28 mouse cellular contexts compared by ENCODE assay signal in genomic region chr4:154698021-154698590, GRCm38 (mm10). TPM values are rescaled to one million over a fixed set of nuclear protein-coding genes. Genes with fewer than 3 reads are reported as not detected.
DNase-seq lines count a peak whose midpoint lies in the region; ATAC-seq lines count a peak whose summit lies in the region.
"Had no signal": no experiment of that assay in that cellular context is flagged by ENCODE, and none has a peak within 500 bp of the region (broad histone marks: within the 10 kb centered on the region; RNA-seq: fewer than 3 reads in every experiment).

No protein-coding gene starts in this region.

- H3K4me1 ChIP-seq in kidney, embryonic 15.5 days: peaks cover 9% of the 10 kb centered on the region; the same call in 1 of the 2 replicates
- H3K4me1 ChIP-seq in midbrain, embryonic 16.5 days (ENCODE audit: control insufficient read depth, insufficient read depth, low read length): peaks cover 6% of the 10 kb centered on the region; the same call in 1 of the 2 replicates
- H3K4me1 ChIP-seq in midbrain, embryonic 15.5 days: 0 out of 2 replicates have a peak, but pooled peaks cover 4% of the 10 kb centered on the region
- H3K4me1 ChIP-seq in limb, embryonic 12.5 days (replicated peaks): peaks cover 85% of the 10 kb centered on the region

- peaks cover 30% of the 10 kb centered on the region for H3K27me3 ChIP-seq in kidney, embryonic 15.5 days
- H3K27me3 ChIP-seq in midbrain, embryonic 16.5 days (ENCODE audit: control insufficient read depth, insufficient read depth, low read depth, low read length): no peaks in the 10 kb centered on the region; the same call in none of the 2 replicates
- H3K27me3 ChIP-seq in midbrain, embryonic 15.5 days (replicated peaks): no peaks in the 10 kb centered on the region
- no peaks in the 10 kb centered on the region for H3K27me3 ChIP-seq in limb, embryonic 12.5 days
- H3K27me3 ChIP-seq: forebrain, embryonic 13.5 days; neural tube, embryonic 12.5 days had no signal

- DNase-seq in kidney, adult 11 months: peak; percentile 34
- DNase-seq in lung, postnatal 36 days: no peak
- no peak for DNase-seq in embryo, embryonic 10 days (ENCODE audit: low spot score)
- DNase-seq: adrenal gland, adult 2 months; cerebellum, adult 11-12 months; gastrocnemius, adult 2 months; left cerebral cortex, postnatal 4 days; lung, embryonic 14.5 days; retina, postnatal 1 day; right cerebral cortex, postnatal 25 days; spleen, adult 18-20 months had no signal

- 70% methylated on average over 16 of the region's 16 CpGs for WGBS in kidney, embryonic 15.5 days
- WGBS in midbrain, embryonic 16.5 days: 51% methylated on average over 16 of the region's 16 CpGs
- WGBS in midbrain, embryonic 15.5 days: 51% methylated on average over 16 of the region's 16 CpGs
- 51% methylated on average over 16 of the region's 16 CpGs for WGBS in limb, embryonic 12.5 days

- no peak overlapping the region for H3K9ac ChIP-seq in kidney, embryonic 15.5 days
- no peak overlapping the region for H3K9ac ChIP-seq in midbrain, embryonic 16.5 days (ENCODE audit: low read depth, low read length)
- H3K9ac ChIP-seq in midbrain, embryonic 15.5 days: no peak overlapping the region
- H3K9ac ChIP-seq in limb, embryonic 12.5 days (replicated peaks): no peak overlapping the region
- H3K9ac ChIP-seq: embryonic facial prominence, embryonic 13.5 days; forebrain, embryonic 13.5 days; liver, embryonic 14.5 days; lung, embryonic 14.5 days; neural tube, embryonic 12.5 days had no signal

- no peak for ATAC-seq in kidney, embryonic 15.5 days (replicated peaks; ENCODE audit: low FRiP score)
- no peak for ATAC-seq in midbrain, embryonic 16.5 days
- ATAC-seq in midbrain, embryonic 15.5 days (replicated peaks): no peak
- ATAC-seq in limb, embryonic 12.5 days (ENCODE audit: insufficient number of reproducible peaks, insufficient read depth, low FRiP score, low TSS enrichment, low read depth): 0 out of 2 replicates have a peak, but pooled peaks have one; percentile 23
- ATAC-seq: forebrain, embryonic 13.5 days; inflammation-experienced regulatory T-cells, adult 6 months had no signal

- no peak overlapping the region for H3K4me3 ChIP-seq in kidney, embryonic 15.5 days (replicated peaks)
- no peak overlapping the region for H3K4me3 ChIP-seq in midbrain, embryonic 16.5 days (ENCODE audit: low read depth, low read length)
- no peak overlapping the region for H3K4me3 ChIP-seq in midbrain, embryonic 15.5 days
- no peak overlapping the region for H3K4me3 ChIP-seq in limb, embryonic 12.5 days (replicated peaks)
- H3K4me3 ChIP-seq: embryonic facial prominence, embryonic 13.5 days; erythroblast, embryonic 14.5 days; forebrain, embryonic 13.5 days; gastrocnemius, adult 2 months; neural tube, embryonic 12.5 days had no signal

- H3K4me2 ChIP-seq in kidney, embryonic 15.5 days: no peak overlapping the region
- H3K4me2 ChIP-seq in midbrain, embryonic 16.5 days (ENCODE audit: low read length): no peak overlapping the region
- H3K4me2 ChIP-seq in midbrain, embryonic 15.5 days: no peak overlapping the region
- no peak overlapping the region for H3K4me2 ChIP-seq in limb, embryonic 12.5 days
- H3K4me2 ChIP-seq: embryonic facial prominence, embryonic 13.5 days; forebrain, embryonic 13.5 days; heart, embryonic 11.5 days; lung, embryonic 14.5 days; neural tube, embryonic 12.5 days had no signal

- H3K27ac ChIP-seq in kidney, embryonic 15.5 days: no peak overlapping the region
- H3K27ac ChIP-seq in midbrain, embryonic 16.5 days (ENCODE audit: low read length): peak overlapping the region; percentile 35; the same call in 1 of the 2 replicates
- H3K27ac ChIP-seq in midbrain, embryonic 15.5 days: no peak overlapping the region
- peak overlapping the region; percentile 89 for H3K27ac ChIP-seq in limb, embryonic 12.5 days
- H3K27ac ChIP-seq: forebrain, embryonic 13.5 days; gastrocnemius, adult 2 months; liver, embryonic 14.5 days; neural tube, embryonic 12.5 days had no signal

- no peaks in the 10 kb centered on the region for H3K36me3 ChIP-seq in kidney, embryonic 15.5 days
- H3K36me3 ChIP-seq in midbrain, embryonic 16.5 days (ENCODE audit: control insufficient read depth, insufficient read depth, low read length): no peaks in the 10 kb centered on the region
- no peaks in the 10 kb centered on the region for H3K36me3 ChIP-seq in midbrain, embryonic 15.5 days (replicated peaks)
- H3K36me3 ChIP-seq in limb, embryonic 12.5 days: no peaks in the 10 kb centered on the region
- H3K36me3 ChIP-seq: embryonic facial prominence, embryonic 13.5 days; neural tube, embryonic 12.5 days had no signal

- H3K9me3 ChIP-seq in kidney, embryonic 15.5 days (replicated peaks): no peaks in the 10 kb centered on the region
- no peaks in the 10 kb centered on the region for H3K9me3 ChIP-seq in midbrain, embryonic 16.5 days (replicated peaks; ENCODE audit: control insufficient read depth, low read length, poor library complexity, severe bottlenecking)
- no peaks in the 10 kb centered on the region for H3K9me3 ChIP-seq in midbrain, embryonic 15.5 days
- no peaks in the 10 kb centered on the region for H3K9me3 ChIP-seq in limb, embryonic 12.5 days
- H3K9me3 ChIP-seq: embryonic facial prominence, embryonic 13.5 days; forebrain, embryonic 13.5 days; neural tube, embryonic 12.5 days had no signal

RNA-seq across cellular contexts. Expression of gene Actrt2, which starts 30.4 kb away (rescaled TPM):
- not detected in 2 replicates for polyA plus RNA-seq in kidney, embryonic 15.5 days (2015; fragmentation: Nextera tagmentation; extraction: Ambion mirVana)
- not detected in 2 replicates for polyA plus RNA-seq in midbrain, embryonic 16.5 days (2015; fragmentation: Nextera tagmentation; extraction: Ambion mirVana)
- polyA plus RNA-seq in midbrain, embryonic 15.5 days (2015; fragmentation: Nextera tagmentation; extraction: Ambion mirVana): not detected in 2 replicates
- polyA plus RNA-seq in limb, embryonic 12.5 days (2016; fragmentation: Nextera tagmentation; extraction: Ambion mirVana): not detected in 2 replicates
- polyA plus RNA-seq: adrenal gland, adult 2 months; C2C12; embryonic facial prominence, embryonic 13.5 days; erythroblast, embryonic 14.5 days; forebrain, embryonic 13.5 days; frontal cortex, adult 2 months; heart, embryonic 11.5 days; heart, postnatal 0 days; hindbrain, embryonic 11.5 days; inflammation-experienced regulatory T-cells, adult 6 months; kidney, embryonic 16.5 days; liver, embryonic 14.5 days; lung, embryonic 14.5 days; neural tube, embryonic 12.5 days; urinary bladder, adult 2 months had no signal

Comparison
In these comparisons a context has a peak if more than half of its experiments do, and no peak if none do; other contexts are left out.
1. H3K27ac ChIP-seq: peak in midbrain, embryonic 16.5 days (single experiment) and limb, embryonic 12.5 days (single experiment); none in kidney, embryonic 15.5 days (single experiment) and midbrain, embryonic 15.5 days (single experiment).